Mouse (Mus musculus) heart, postnatal 0 days (tissue): Measurements from ENCODE around the gene Gm17428.

Experiments
- CTCF ChIP-seq: IDR thresholded peaks from 2 replicates; pipeline ENCODE4 v1.5.1; 2016; ENCODE audit warnings: antibody characterized with exemption, control low read depth, low read depth
- EP300 ChIP-seq: IDR thresholded peaks from 2 replicates; pipeline ENCODE4 v1.6.1; 2016; ENCODE audit warnings: antibody characterized with exemption, low read depth

- TF ChIP-seq CTCF (no peak), EP300 (peak; percentile 95)
Measured at GRCm38 (mm10) chr14:54966320-54966977, 10.3 kb upstream of the Gm17428 start, which contains the start of gene Myh6.
